Mouse (Mus musculus) stomach, postnatal 0 days (tissue): ENCODE measurements at regions not wholly inside any gene's neighbourhood (a gene's known extent, or its start where the extent isn't known, plus 50 kb on each side); places are given as distances from the start of the nearest gene placed in this dataset.

Experiments used
- CTCF ChIP-seq: IDR thresholded peaks from 2 replicates; pipeline ENCODE4 v1.5.1; 2016; ENCODE audit warnings: antibody characterized with exemption, low read depth, mild to moderate bottlenecking, moderate library complexity
- EP300 ChIP-seq: optimal IDR thresholded peaks from 2 replicates; pipeline ENCODE3; 2016; ENCODE audit warnings: antibody characterized with exemption

GRCm38 (mm10) chr3:147750842-147751191 is 898.6 kb downstream of the Ttll7 start:
- TF ChIP-seq EP300 (no peak), CTCF (no peak)
